21 mouse cellular contexts compared by ENCODE assay signal in genomic region chr16:37610333-37610732, GRCm38 (mm10). TPM values are rescaled to one million over a fixed set of nuclear protein-coding genes. Genes with fewer than 3 reads are reported as not detected.
A peak's percentile ranks its signal among the peaks of the same experiment; 100 is the strongest.
DNase-seq lines count a peak whose midpoint lies in the region; ATAC-seq lines count a peak whose summit lies in the region.
"Had no signal": no experiment of that assay in that cellular context is flagged by ENCODE, and none has a peak within 500 bp of the region (broad histone marks: within the 10 kb centered on the region; RNA-seq: fewer than 3 reads in every experiment).

No protein-coding gene starts in this region.

- no peak for ATAC-seq in midbrain, embryonic 14.5 days (ENCODE audit: low FRiP score, low TSS enrichment)
- ATAC-seq in midbrain, embryonic 13.5 days, result no peak
- peak; percentile 81 for ATAC-seq in frontal cortex, adult (ENCODE audit: low TSS enrichment)
- ATAC-seq: forebrain, embryonic 15.5 days had no signal

- H3K4me3 ChIP-seq in midbrain, embryonic 14.5 days (replicated peaks; ENCODE audit: low read depth, low read length), result no peak overlapping the region
- H3K4me3 ChIP-seq in midbrain, embryonic 13.5 days (replicated peaks), result no peak overlapping the region
- H3K4me3 ChIP-seq: embryonic facial prominence, embryonic 12.5 days; forebrain, embryonic 15.5 days; heart, embryonic 13.5 days; neural tube, embryonic 12.5 days had no signal

- 0 out of 2 replicates have a peak overlapping the region, but pooled peaks have one; percentile 10 for H3K27ac ChIP-seq in midbrain, embryonic 14.5 days (replicated peaks; ENCODE audit: low read depth, low read length)
- no peak overlapping the region for H3K27ac ChIP-seq in midbrain, embryonic 13.5 days
- H3K27ac ChIP-seq: embryonic facial prominence, embryonic 12.5 days; forebrain, embryonic 15.5 days; heart, embryonic 13.5 days; neural tube, embryonic 12.5 days had no signal

- no peak for DNase-seq in midbrain, embryonic 14.5 days
- peak; percentile 63 to 71 for DNase-seq in left cerebral cortex, adult 9 months (ENCODE audit: low spot score in 2 of 2)
- peak; percentile 25 for DNase-seq in right cerebral cortex, postnatal 14 days
- DNase-seq in spleen, postnatal 10 days (ENCODE audit: low spot score in 2 of 2), result no peak
- no peak for DNase-seq in heart, postnatal 25 days (ENCODE audit: low spot score)
- DNase-seq: heart, adult 18-20 months; heart, postnatal 36 days; kidney, adult 9 months; kidney, postnatal 25 days; liver; lung, postnatal 10 days; thymus, postnatal 36 days had no signal

- no peak overlapping the region for H3K4me2 ChIP-seq in midbrain, embryonic 14.5 days (ENCODE audit: low read length)
- no peak overlapping the region for H3K4me2 ChIP-seq in midbrain, embryonic 13.5 days (replicated peaks)
- H3K4me2 ChIP-seq: embryonic facial prominence, embryonic 12.5 days; forebrain, embryonic 15.5 days; heart, embryonic 13.5 days; neural tube, embryonic 12.5 days had no signal

- intact Hi-C loops in heart, postnatal 25 days (cut with DNase I), result no loop called here

- H3K9me3 ChIP-seq in midbrain, embryonic 14.5 days (ENCODE audit: control insufficient read depth, low read length), result no peaks in the 10 kb centered on the region
- no peaks in the 10 kb centered on the region for H3K9me3 ChIP-seq in midbrain, embryonic 13.5 days
- H3K9me3 ChIP-seq: embryonic facial prominence, embryonic 12.5 days; forebrain, embryonic 15.5 days; heart, embryonic 13.5 days; neural tube, embryonic 12.5 days had no signal

- no peaks in the 10 kb centered on the region for H3K36me3 ChIP-seq in midbrain, embryonic 14.5 days (ENCODE audit: control insufficient read depth, insufficient read depth, low read length)
- no peaks in the 10 kb centered on the region for H3K36me3 ChIP-seq in midbrain, embryonic 13.5 days
- H3K36me3 ChIP-seq: embryonic facial prominence, embryonic 12.5 days; forebrain, embryonic 15.5 days; heart, embryonic 13.5 days; neural tube, embryonic 12.5 days had no signal

- 72% methylated on average over 8 of the region's 8 CpGs for WGBS in midbrain, embryonic 14.5 days
- WGBS in midbrain, embryonic 13.5 days, result 80% methylated on average over 8 of the region's 8 CpGs

- H3K4me1 ChIP-seq in midbrain, embryonic 14.5 days (ENCODE audit: control insufficient read depth, insufficient read depth, low read length), result peaks cover 12% of the 10 kb centered on the region; the same call in 1 of the 2 replicates
- peaks cover 8% of the 10 kb centered on the region for H3K4me1 ChIP-seq in midbrain, embryonic 13.5 days (replicated peaks)
- H3K4me1 ChIP-seq: embryonic facial prominence, embryonic 12.5 days; forebrain, embryonic 15.5 days; heart, embryonic 13.5 days had no signal

- H3K27me3 ChIP-seq in midbrain, embryonic 14.5 days (ENCODE audit: control insufficient read depth, insufficient read depth, low read length), result no peaks in the 10 kb centered on the region
- H3K27me3 ChIP-seq in midbrain, embryonic 13.5 days, result no peaks in the 10 kb centered on the region
- H3K27me3 ChIP-seq: embryonic facial prominence, embryonic 12.5 days; forebrain, embryonic 15.5 days; heart, embryonic 13.5 days; neural tube, embryonic 12.5 days had no signal

- no peak overlapping the region for H3K9ac ChIP-seq in midbrain, embryonic 14.5 days (replicated peaks; ENCODE audit: low read length)
- H3K9ac ChIP-seq in midbrain, embryonic 13.5 days (replicated peaks), result no peak overlapping the region
- H3K9ac ChIP-seq: embryonic facial prominence, embryonic 12.5 days; forebrain, embryonic 15.5 days; heart, embryonic 13.5 days; neural tube, embryonic 12.5 days had no signal

RNA-seq across cellular contexts. Expression of gene Hgd, which starts 30.4 kb away (rescaled TPM):
- polyA plus RNA-seq in midbrain, embryonic 14.5 days (2014; fragmentation: Nextera tagmentation; extraction: Ambion mirVana), result 0.13 TPM in 1 of 2 replicates, not detected in the other
- 0.17 TPM in 1 of 2 replicates, not detected in the other for polyA plus RNA-seq in midbrain, embryonic 13.5 days (2015; fragmentation: Nextera tagmentation; extraction: Ambion mirVana)
- total RNA-seq in heart, postnatal 25 days (2021), result not detected
- total RNA-seq: heart, adult 18-20 months; left cerebral cortex, adult 8-10 months; megakaryocyte progenitor cell, adult 5-6 weeks; monocyte, adult 5-6 weeks had no signal
- polyA plus RNA-seq: neural tube, embryonic 12.5 days had no signal

RNA-seq across cellular contexts. Expression of gene Ndufb4, which starts 43.9 kb away (rescaled TPM):
- polyA plus RNA-seq in midbrain, embryonic 14.5 days (2014; fragmentation: Nextera tagmentation; extraction: Ambion mirVana), result 68.6 and 76.9 TPM in 2 replicates
- polyA plus RNA-seq in midbrain, embryonic 13.5 days (2015; fragmentation: Nextera tagmentation; extraction: Ambion mirVana), result 58.4 and 58.8 TPM in 2 replicates
- total RNA-seq in heart, postnatal 25 days (2021), result 100 to 1,000 TPM; 168 to 170 TPM

Comparison
In these comparisons a context has a peak if more than half of its experiments do, and no peak if none do; other contexts are left out.
1. DNase-seq: peak in left cerebral cortex, adult 9 months (2 of 2) and right cerebral cortex, postnatal 14 days (single experiment); none in midbrain, embryonic 14.5 days (single experiment), spleen, postnatal 10 days (0 of 2) and heart, postnatal 25 days (single experiment).